Mouse (Mus musculus): ENCODE results near the gene A430005L14Rik. TPM values are rescaled to one million over a fixed set of nuclear protein-coding genes. Genes with fewer than 3 reads are reported as not detected.

Gene A430005L14Rik
- polyA plus RNA-seq, 2 experiments, result 30.3 to 61.5 TPM

DNA sequence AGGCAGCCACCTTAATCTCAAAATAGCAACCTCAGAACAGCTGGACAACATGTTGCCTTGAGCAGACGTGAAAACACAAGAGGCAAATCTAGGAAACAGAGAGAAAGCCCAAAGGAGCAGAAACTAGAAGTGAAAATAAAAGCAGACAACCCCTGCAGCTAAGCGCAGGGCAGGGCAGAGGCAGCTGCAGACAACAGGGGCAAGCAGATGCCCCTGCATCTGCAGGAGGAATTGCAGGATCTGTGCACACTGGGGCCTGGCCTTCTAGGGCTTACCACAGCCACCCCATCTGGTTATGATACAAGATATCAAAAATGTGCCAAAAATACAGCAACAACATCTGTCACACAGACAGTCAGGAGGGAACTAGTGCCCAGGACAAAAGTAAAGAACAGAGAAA, 10.5 kb downstream of the A430005L14Rik start:
- Histone ChIP-seq H3K4me3 (ENCODE audit: insufficient read depth in 1 of 2, low read depth in 2 of 2, low read length in 2 of 2) (no peak overlapping the region), H3K4me2 (ENCODE audit: low read depth) (no peak overlapping the region), H3K27ac (no peak overlapping the region), H3K27me3 (ENCODE audit: control insufficient read depth, insufficient read depth, low read length) (no peaks in the 10 kb centered on the region), H3K9me3 (ENCODE audit: control insufficient read depth, low read length) (no peaks in the 10 kb centered on the region), H3K4me1 (replicated peaks; ENCODE audit: control insufficient read depth in 2 of 2, insufficient read depth in 2 of 2, low read length in 1 of 2) (no peaks in the 10 kb centered on the region), H3K9ac (replicated peaks) (no peak overlapping the region), H3K36me3 (replicated peaks; ENCODE audit: control insufficient read depth, insufficient read depth, low read depth) (peaks cover 2% of the 10 kb centered on the region; the same call in 1 of the 2 replicates)
- ATAC-seq (ENCODE audit: insufficient read depth), result no peak
- no peak for DNase-seq (ENCODE audit: low read depth in 3 of 3, low spot score in 3 of 3)
- 73% methylated on average over 2 of the region's 2 CpGs for WGBS (ENCODE audit: insufficient replicate concordance)
- no peak for TF ChIP-seq CTCF (IDR thresholded peaks at IDR 0.05; ENCODE audit: low read depth)
- TF ChIP-seq EP300 (IDR thresholded peaks at IDR 0.05; ENCODE audit: low read depth), result no peak

DNA sequence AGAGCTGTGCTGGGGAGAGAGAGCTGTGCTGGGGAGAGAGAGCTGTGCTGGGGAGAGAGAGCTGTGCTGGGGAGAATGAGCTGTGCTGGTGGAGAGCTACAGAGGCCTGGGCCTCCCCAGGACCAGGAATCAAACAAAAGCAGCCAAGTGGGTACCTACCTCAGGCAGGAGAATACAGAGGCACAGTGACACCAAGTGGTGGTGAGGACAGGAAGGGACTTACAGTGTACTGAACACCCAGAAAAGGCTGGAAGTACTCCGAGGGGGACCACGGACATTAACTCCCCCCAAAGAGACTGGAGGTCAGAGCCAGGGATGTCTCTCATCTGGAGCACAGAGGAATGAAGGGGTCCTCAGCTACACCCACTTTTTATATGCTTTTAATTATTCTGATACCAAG, 11.0 kb downstream of the A430005L14Rik start:
- ATAC-seq (ENCODE audit: insufficient read depth) (no peak), DNase-seq (ENCODE audit: low read depth in 3 of 3, low spot score in 3 of 3) (no peak)
- no peak overlapping the region for H3K4me3 ChIP-seq (ENCODE audit: insufficient read depth in 1 of 2, low read depth in 2 of 2, low read length in 2 of 2)
- TF ChIP-seq CTCF (IDR thresholded peaks at IDR 0.05; ENCODE audit: low read depth), result peak; percentile 19; the same call in 1 of the 2 replicates
- TF ChIP-seq EP300 (IDR thresholded peaks at IDR 0.05; ENCODE audit: low read depth), result no peak
- 67% methylated on average over 2 of the region's 2 CpGs for WGBS (ENCODE audit: insufficient replicate concordance)
- H3K27ac ChIP-seq, result no peak overlapping the region
- H3K4me1 ChIP-seq (replicated peaks; ENCODE audit: control insufficient read depth in 2 of 2, insufficient read depth in 2 of 2, low read length in 1 of 2), result no peaks in the 10 kb centered on the region; a peak in 1 of 4 replicates
- no peaks in the 10 kb centered on the region for H3K27me3 ChIP-seq (ENCODE audit: control insufficient read depth, insufficient read depth, low read length)
- H3K4me2 ChIP-seq (ENCODE audit: low read depth), result no peak overlapping the region
- H3K36me3 ChIP-seq (replicated peaks; ENCODE audit: control insufficient read depth, insufficient read depth, low read depth), result peaks cover 2% of the 10 kb centered on the region; the same call in 1 of the 2 replicates
- no peak overlapping the region for H3K9ac ChIP-seq (replicated peaks)
- no peaks in the 10 kb centered on the region for H3K9me3 ChIP-seq (ENCODE audit: control insufficient read depth, low read length)

- TF ChIP-seq EP300 (IDR thresholded peaks at IDR 0.05; ENCODE audit: low read depth), result no peak
- peak within 1 kb of the TSS; percentile 37 for H3K27ac ChIP-seq
- DNase-seq (ENCODE audit: low read depth in 3 of 3, low spot score in 3 of 3) (peak; percentile 81 to 85 (median 83)), ATAC-seq (ENCODE audit: insufficient read depth) (peak; percentile 96)
- H3K9me3 ChIP-seq (ENCODE audit: control insufficient read depth, low read length), result no peaks in the 10 kb centered on the region
- peak within 1 kb of the TSS; percentile 84 to 97 for H3K4me3 ChIP-seq (ENCODE audit: insufficient read depth in 1 of 2, low read depth in 2 of 2, low read length in 2 of 2)
- H3K4me2 ChIP-seq (ENCODE audit: low read depth), result peak within 1 kb of the TSS; percentile 97
- no peaks in the 10 kb centered on the region for H3K27me3 ChIP-seq (ENCODE audit: control insufficient read depth, insufficient read depth, low read length)
- H3K9ac ChIP-seq (replicated peaks), result peak within 1 kb of the TSS; percentile 89
- no peaks in the 10 kb centered on the region for H3K36me3 ChIP-seq (replicated peaks; ENCODE audit: control insufficient read depth, insufficient read depth, low read depth)
- H3K4me1 ChIP-seq (replicated peaks; ENCODE audit: control insufficient read depth in 2 of 2, insufficient read depth in 2 of 2, low read length in 1 of 2), result peaks cover 14 to 17% of the 10 kb centered on the region in 2 experiments
- WGBS (ENCODE audit: insufficient replicate concordance), result 1% methylated on average over 68 of the region's 68 CpGs
Observed at GRCm38 (mm10) chr4:153974431-153975291, 17.6 kb downstream of the A430005L14Rik start, which contains the start of the genes Dffb and Cep104. Gene Dffb (minus strand): TSS chr4:153975126. Gene Cep104 (plus strand): TSS chr4:153975194.

GRCm38 (mm10) chr4:153975292-153975662, 18.2 kb downstream of the A430005L14Rik start:
- Histone ChIP-seq H3K4me3 (ENCODE audit: insufficient read depth in 1 of 2, low read depth in 2 of 2, low read length in 2 of 2) (peak overlapping the region; percentile 84 to 97), H3K27ac (peak overlapping the region; percentile 37), H3K4me1 (replicated peaks; ENCODE audit: control insufficient read depth in 2 of 2, insufficient read depth in 2 of 2, low read length in 1 of 2) (peaks cover 14 to 17% of the 10 kb centered on the region in 2 experiments), H3K4me2 (ENCODE audit: low read depth) (peak overlapping the region; percentile 97), H3K27me3 (ENCODE audit: control insufficient read depth, insufficient read depth, low read length) (no peaks in the 10 kb centered on the region), H3K9ac (replicated peaks) (peak overlapping the region; percentile 89), H3K9me3 (ENCODE audit: control insufficient read depth, low read length) (no peaks in the 10 kb centered on the region), H3K36me3 (replicated peaks; ENCODE audit: control insufficient read depth, insufficient read depth, low read depth) (peaks cover 2% of the 10 kb centered on the region; the same call in 1 of the 2 replicates)
- DNase-seq (ENCODE audit: low read depth in 3 of 3, low spot score in 3 of 3), result peak in 1 of 3 experiments; percentile 22
- WGBS (ENCODE audit: insufficient replicate concordance), result 1% methylated on average over 33 of the region's 33 CpGs
- TF ChIP-seq EP300 (IDR thresholded peaks at IDR 0.05; ENCODE audit: low read depth) (no peak), CTCF (IDR thresholded peaks at IDR 0.05; ENCODE audit: low read depth) (no peak)
- ATAC-seq (ENCODE audit: insufficient read depth), result peak; percentile 77

- WGBS (ENCODE audit: insufficient replicate concordance), result 27% methylated on average over 6 of the region's 6 CpGs
- peaks cover 14 to 17% of the 10 kb centered on the region in 2 experiments for H3K4me1 ChIP-seq (replicated peaks; ENCODE audit: control insufficient read depth in 2 of 2, insufficient read depth in 2 of 2, low read length in 1 of 2)
- DNase-seq (ENCODE audit: low read depth in 3 of 3, low spot score in 3 of 3), result no peak
- no peaks in the 10 kb centered on the region for H3K27me3 ChIP-seq (ENCODE audit: control insufficient read depth, insufficient read depth, low read length)
- H3K9ac ChIP-seq (replicated peaks), result peak overlapping the region; percentile 89
- H3K36me3 ChIP-seq (replicated peaks; ENCODE audit: control insufficient read depth, insufficient read depth, low read depth), result peaks cover 2% of the 10 kb centered on the region; the same call in 1 of the 2 replicates
- no peak for ATAC-seq (ENCODE audit: insufficient read depth)
- no peak overlapping the region for H3K27ac ChIP-seq
- H3K9me3 ChIP-seq (ENCODE audit: control insufficient read depth, low read length), result no peaks in the 10 kb centered on the region
- TF ChIP-seq EP300 (IDR thresholded peaks at IDR 0.05; ENCODE audit: low read depth) (no peak), CTCF (IDR thresholded peaks at IDR 0.05; ENCODE audit: low read depth) (peak; percentile 34)
- peak overlapping the region; percentile 97 for H3K4me2 ChIP-seq (ENCODE audit: low read depth)
- peak overlapping the region; percentile 84 to 97 for H3K4me3 ChIP-seq (ENCODE audit: insufficient read depth in 1 of 2, low read depth in 2 of 2, low read length in 2 of 2)
Observed at GRCm38 (mm10) chr4:153975768-153976167, 18.7 kb downstream of the A430005L14Rik start.

All from liver, embryonic 14.5 days (tissue).